Mouse (Mus musculus) thymus, adult 2 months (tissue): ENCODE data around the gene Endog.

ENCODE experiments used
- CTCF ChIP-seq: fragments of 200-500 bp; IDR thresholded peaks from 2 replicates; pipeline ENCODE4 v1.5.1; 2012; ENCODE audit warnings: mild to moderate bottlenecking, control low read depth, low read length, moderate library complexity, borderline replicate concordance; ENCODE audit not compliant: control insufficient read depth, poor library complexity, insufficient read depth; ENCODE audit errors: extremely low read depth
- POLR2A ChIP-seq: fragments of 200-500 bp; IDR thresholded peaks from 2 replicates; pipeline ENCODE4 v1.6.1; 2012; ENCODE audit warnings: mild to moderate bottlenecking, low read length, control low read depth, moderate library complexity; ENCODE audit not compliant: control insufficient read depth, poor library complexity, insufficient read depth; ENCODE audit errors: extremely low read depth

- TF ChIP-seq POLR2A (no peak), CTCF (no peak)
Observed at GRCm38 (mm10) chr2:30132801-30133612, 38.3 kb upstream of the Endog start.
